Mouse (Mus musculus): Measurements from ENCODE around the gene Tmem214.

DNA sequence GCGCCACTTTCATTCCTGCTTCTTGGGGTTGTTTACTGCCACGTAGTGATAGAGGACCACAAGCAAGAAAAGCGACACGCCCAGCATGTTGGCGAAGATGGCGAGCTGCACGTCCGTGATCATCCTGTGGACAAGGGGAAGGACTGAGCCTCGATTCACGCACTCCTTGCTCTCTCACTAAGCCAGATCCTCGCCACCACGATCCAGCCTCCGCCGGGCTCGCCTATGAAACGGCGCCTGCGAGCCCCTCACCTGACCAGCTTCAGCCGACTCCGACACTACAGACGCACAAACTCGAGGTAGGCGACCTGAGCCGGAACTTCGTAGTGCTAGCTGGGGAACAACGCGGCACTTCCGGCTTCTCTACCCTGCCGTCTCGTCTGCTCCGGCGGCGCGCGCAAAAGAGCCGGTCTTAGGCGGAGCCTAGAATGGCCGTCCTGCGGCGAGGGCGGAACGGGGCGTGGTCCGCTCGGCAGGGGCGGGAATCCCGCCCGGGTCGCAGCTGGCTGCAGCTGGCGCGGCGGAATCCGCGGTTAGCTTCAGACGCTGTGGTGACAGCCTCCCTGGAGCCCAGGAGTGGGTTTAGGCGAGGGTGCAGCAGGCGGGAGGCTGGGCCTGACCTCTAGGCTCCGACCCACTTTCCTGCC, 39.7 kb downstream of the Tmem214 start, which contains the start of gene Ost4:
- TF ChIP-seq GATA1 (IDR thresholded peaks at IDR 0.05; ENCODE audit: low read length) (no peak), TAL1 (IDR thresholded peaks at IDR 0.05; ENCODE audit: low read length) (no peak)

Measured in erythroblast, embryonic 14.5 days (primary cell).